26 mouse cellular contexts compared by ENCODE assay signal in genomic region chr12:72519352-72519751, GRCm38 (mm10). TPM values are rescaled to one million over a fixed set of nuclear protein-coding genes. Genes with fewer than 3 reads are reported as not detected.
DNase-seq lines count a peak whose midpoint lies in the region; ATAC-seq and TF ChIP-seq lines count a peak whose summit lies in the region.
"Had no signal": no experiment of that assay in that cellular context is flagged by ENCODE, and none has a peak within 500 bp of the region (broad histone marks: within the 10 kb centered on the region; RNA-seq: fewer than 3 reads in every experiment).

No protein-coding gene starts in this region.

- no peak for DNase-seq in forebrain, embryonic 11.5 days (ENCODE audit: low spot score)
- DNase-seq in hindbrain, postnatal 0 days (ENCODE audit: low spot score) = peak; percentile 26
- DNase-seq in hindbrain, embryonic 14.5 days (ENCODE audit: low spot score) = no peak
- DNase-seq in MN1 (ENCODE audit: low spot score) = peak; percentile 12
- DNase-seq in T-cell, adult 2 months (ENCODE audit: low spot score) = no peak
- DNase-seq in gastrocnemius, postnatal 25 days = no peak
- DNase-seq: adrenal gland, postnatal 25 days; cerebellum, adult 2 months; cerebellum, postnatal 14 days; gastrocnemius, postnatal 36 days; heart, postnatal 36 days; kidney, adult 8-10 months; lung, embryonic 14.5 days; lung, postnatal 14 days; right cerebral cortex, adult 18-20 months; spleen, adult 18-20 months; thymus, adult 18-20 months; thymus, postnatal 25 days had no signal

- H3K9me3 ChIP-seq in forebrain, embryonic 13.5 days (replicated peaks) = no peaks in the 10 kb centered on the region
- H3K9me3 ChIP-seq in forebrain, embryonic 11.5 days (ENCODE audit: control insufficient read depth, low read length) = no peaks in the 10 kb centered on the region
- H3K9me3 ChIP-seq in hindbrain, postnatal 0 days (ENCODE audit: low read length) = no peaks in the 10 kb centered on the region
- H3K9me3 ChIP-seq in hindbrain, embryonic 14.5 days (ENCODE audit: control insufficient read depth, low read length) = no peaks in the 10 kb centered on the region
- H3K9me3 ChIP-seq in forebrain, embryonic 15.5 days = no peaks in the 10 kb centered on the region
- H3K9me3 ChIP-seq: limb, embryonic 12.5 days; liver, embryonic 15.5 days; neural tube, embryonic 15.5 days had no signal

- H3K9ac ChIP-seq in forebrain, embryonic 13.5 days = no peak overlapping the region
- H3K9ac ChIP-seq in forebrain, embryonic 11.5 days (ENCODE audit: low read length) = no peak overlapping the region
- H3K9ac ChIP-seq in hindbrain, postnatal 0 days (replicated peaks; ENCODE audit: low read length) = no peak overlapping the region
- no peak overlapping the region for H3K9ac ChIP-seq in hindbrain, embryonic 14.5 days
- H3K9ac ChIP-seq in forebrain, embryonic 15.5 days (replicated peaks) = no peak overlapping the region
- H3K9ac ChIP-seq: limb, embryonic 12.5 days; liver, embryonic 15.5 days; lung, embryonic 14.5 days; neural tube, embryonic 15.5 days had no signal

- H3K27ac ChIP-seq in forebrain, embryonic 13.5 days = peak overlapping the region; percentile 40
- H3K27ac ChIP-seq in forebrain, embryonic 11.5 days (ENCODE audit: low read depth, low read length) = no peak overlapping the region
- H3K27ac ChIP-seq in hindbrain, postnatal 0 days = no peak overlapping the region
- H3K27ac ChIP-seq in hindbrain, embryonic 14.5 days = no peak overlapping the region
- H3K27ac ChIP-seq in forebrain, embryonic 15.5 days (replicated peaks) = no peak overlapping the region
- H3K27ac ChIP-seq: kidney, postnatal 0 days; limb, embryonic 12.5 days; liver, embryonic 15.5 days; neural tube, embryonic 15.5 days had no signal

- no peak for TF ChIP-seq CTCF in hindbrain, postnatal 0 days (IDR thresholded peaks at IDR 0.05; ENCODE audit: low read depth)

- no peaks in the 10 kb centered on the region for H3K36me3 ChIP-seq in forebrain, embryonic 13.5 days (ENCODE audit: poor library complexity, severe bottlenecking)
- no peaks in the 10 kb centered on the region for H3K36me3 ChIP-seq in forebrain, embryonic 11.5 days (ENCODE audit: control insufficient read depth, insufficient read depth, low read length)
- H3K36me3 ChIP-seq in hindbrain, postnatal 0 days (ENCODE audit: insufficient read depth, low read length) = no peaks in the 10 kb centered on the region
- no peaks in the 10 kb centered on the region for H3K36me3 ChIP-seq in hindbrain, embryonic 14.5 days (replicated peaks; ENCODE audit: control insufficient read depth, insufficient read depth)
- H3K36me3 ChIP-seq in forebrain, embryonic 15.5 days = no peaks in the 10 kb centered on the region
- H3K36me3 ChIP-seq: limb, embryonic 12.5 days; liver, embryonic 15.5 days; neural tube, embryonic 15.5 days had no signal

- H3K4me2 ChIP-seq in forebrain, embryonic 13.5 days = peak overlapping the region; percentile 34
- no peak overlapping the region for H3K4me2 ChIP-seq in forebrain, embryonic 11.5 days (ENCODE audit: low read depth, low read length, severe bottlenecking)
- H3K4me2 ChIP-seq in hindbrain, postnatal 0 days (ENCODE audit: low read depth, low read length) = peak overlapping the region; percentile 3; the same call in 1 of the 2 replicates
- H3K4me2 ChIP-seq in hindbrain, embryonic 14.5 days (replicated peaks) = no peak overlapping the region
- H3K4me2 ChIP-seq in forebrain, embryonic 15.5 days (replicated peaks) = peak overlapping the region; percentile 1; the same call in 1 of the 2 replicates
- H3K4me2 ChIP-seq: limb, embryonic 12.5 days; liver, embryonic 15.5 days; lung, embryonic 14.5 days; neural tube, embryonic 15.5 days had no signal

- ATAC-seq in forebrain, embryonic 13.5 days = peak; percentile 79; the same call in 1 of the 2 replicates
- no peak for ATAC-seq in forebrain, embryonic 11.5 days (replicated peaks; ENCODE audit: low FRiP score)
- ATAC-seq in hindbrain, postnatal 0 days = no peak
- no peak for ATAC-seq in hindbrain, embryonic 14.5 days (ENCODE audit: low FRiP score)
- ATAC-seq in forebrain, embryonic 15.5 days (replicated peaks) = peak; percentile 35; the same call in 1 of the 2 replicates
- ATAC-seq: intestine, embryonic 16.5 days had no signal

- 14% methylated on average over 9 of the region's 9 CpGs for WGBS in forebrain, embryonic 13.5 days
- WGBS in forebrain, embryonic 11.5 days = 31% methylated on average over 9 of the region's 9 CpGs
- whole genome bisulfite sequencing in hindbrain, postnatal 0 days = 21% methylated on average over 9 of the region's 9 CpGs
- WGBS in hindbrain, embryonic 14.5 days = 26% methylated on average over 9 of the region's 9 CpGs
- 9% methylated on average over 9 of the region's 9 CpGs for WGBS in forebrain, embryonic 15.5 days

- peaks cover 13% of the 10 kb centered on the region for H3K4me1 ChIP-seq in forebrain, embryonic 13.5 days
- peaks cover 3% of the 10 kb centered on the region; the same call in 1 of the 2 replicates for H3K4me1 ChIP-seq in forebrain, embryonic 11.5 days (replicated peaks; ENCODE audit: control insufficient read depth, insufficient read depth, low read length)
- no peaks in the 10 kb centered on the region for H3K4me1 ChIP-seq in hindbrain, postnatal 0 days (ENCODE audit: insufficient read depth, low read length)
- H3K4me1 ChIP-seq in hindbrain, embryonic 14.5 days (replicated peaks; ENCODE audit: control insufficient read depth, insufficient read depth, low read length) = no peaks in the 10 kb centered on the region
- peaks cover 12% of the 10 kb centered on the region for H3K4me1 ChIP-seq in forebrain, embryonic 15.5 days
- H3K4me1 ChIP-seq: limb, embryonic 12.5 days; liver, embryonic 15.5 days had no signal

- H3K27me3 ChIP-seq in forebrain, embryonic 13.5 days = no peaks in the 10 kb centered on the region
- H3K27me3 ChIP-seq in forebrain, embryonic 11.5 days (ENCODE audit: control insufficient read depth, insufficient read depth, low read length) = no peaks in the 10 kb centered on the region
- no peaks in the 10 kb centered on the region for H3K27me3 ChIP-seq in hindbrain, postnatal 0 days (ENCODE audit: insufficient read depth, low read length)
- H3K27me3 ChIP-seq in hindbrain, embryonic 14.5 days (ENCODE audit: control insufficient read depth, insufficient read depth, low read length) = no peaks in the 10 kb centered on the region
- H3K27me3 ChIP-seq in forebrain, embryonic 15.5 days = no peaks in the 10 kb centered on the region
- H3K27me3 ChIP-seq: limb, embryonic 12.5 days; liver, embryonic 15.5 days; neural tube, embryonic 15.5 days had no signal

- no peak overlapping the region for H3K4me3 ChIP-seq in forebrain, embryonic 13.5 days
- no peak overlapping the region for H3K4me3 ChIP-seq in forebrain, embryonic 11.5 days (ENCODE audit: low read depth, low read length)
- no peak overlapping the region for H3K4me3 ChIP-seq in hindbrain, postnatal 0 days (ENCODE audit: low read length)
- H3K4me3 ChIP-seq in hindbrain, embryonic 14.5 days (replicated peaks; ENCODE audit: low read length) = no peak overlapping the region
- no peak overlapping the region for H3K4me3 ChIP-seq in forebrain, embryonic 15.5 days
- H3K4me3 ChIP-seq: erythroblast, embryonic 14.5 days; limb, embryonic 12.5 days; liver, embryonic 15.5 days; neural tube, embryonic 15.5 days had no signal

RNA-seq across cellular contexts. Expression of gene Pcnx4, which starts 16.8 kb away (rescaled TPM):
- 15.5 and 16.8 TPM in 2 replicates for polyA plus RNA-seq in forebrain, embryonic 13.5 days (2015; fragmentation: Nextera tagmentation; extraction: Ambion mirVana)
- polyA plus RNA-seq in forebrain, embryonic 11.5 days (2014; fragmentation: Nextera tagmentation; extraction: Ambion mirVana) = 15.8 and 18.0 TPM in 2 replicates
- 18.9 and 20.8 TPM in 2 replicates for total RNA-seq in hindbrain, postnatal 0 days (2014; rRNA removed)
- 17.9 and 18.9 TPM in 2 replicates for polyA plus RNA-seq in hindbrain, postnatal 0 days (2015; fragmentation: Nextera tagmentation; extraction: Ambion mirVana)
- polyA plus RNA-seq in hindbrain, embryonic 14.5 days (2014; fragmentation: Nextera tagmentation; extraction: Ambion mirVana) = 28.3 and 29.4 TPM in 2 replicates
- 20.8 and 21.6 TPM in 2 replicates for polyA plus RNA-seq in forebrain, embryonic 15.5 days (2015; fragmentation: Nextera tagmentation; extraction: Ambion mirVana)
- 1 to 10 TPM; 2.5 TPM for total RNA-seq in gastrocnemius, postnatal 25 days (2021)

Comparison
In these comparisons a context has a peak if more than half of its experiments do, and no peak if none do; other contexts are left out.
1. ATAC-seq: peak in forebrain, embryonic 13.5 days (single experiment) and forebrain, embryonic 15.5 days (single experiment); none in forebrain, embryonic 11.5 days (single experiment), hindbrain, postnatal 0 days (single experiment) and hindbrain, embryonic 14.5 days (single experiment).
2. H3K4me2 ChIP-seq: peak in forebrain, embryonic 13.5 days (single experiment), hindbrain, postnatal 0 days (single experiment) and forebrain, embryonic 15.5 days (single experiment); none in forebrain, embryonic 11.5 days (single experiment) and hindbrain, embryonic 14.5 days (single experiment).
3. DNase-seq: peak in hindbrain, postnatal 0 days (single experiment) and MN1 (single experiment); none in forebrain, embryonic 11.5 days (single experiment), hindbrain, embryonic 14.5 days (single experiment), T-cell, adult 2 months (single experiment) and gastrocnemius, postnatal 25 days (single experiment).